Mouse (Mus musculus): ENCODE data around the gene Rp9.

- TF ChIP-seq CTCF (IDR thresholded peaks at IDR 0.05; ENCODE audit: insufficient read depth, low read depth, low read length) (no peak), POLR2A (IDR thresholded peaks at IDR 0.05; ENCODE audit: insufficient read depth, low read depth, low read length) (no peak)
These were observed 664 bp downstream of the Rp9 start for GRCm38 (mm10) chr9:22468899-22469259.
